Mouse (Mus musculus): ENCODE measurements at regions not wholly inside any gene's neighbourhood (a gene's known extent, or its start where the extent isn't known, plus 50 kb on each side); places are given as distances from the start of the nearest gene placed in this dataset.
"Not testable (repeated sequence)": the region's sequence is repeated elsewhere in the genome, so short reads cannot be mapped to it uniquely, and the experiment has no call there.

- not testable (repeated sequence) for DNase-seq (ENCODE audit: low read depth, low spot score)
Observed at GRCm38 (mm10) chr3:7811301-7811700, 1191.1 kb upstream of the 1700008P02Rik start.

- DNase-seq (ENCODE audit: low read depth, low spot score): not testable (repeated sequence)
Observed at GRCm38 (mm10) chr3:7805121-7805520, 1184.9 kb upstream of the 1700008P02Rik start.

GRCm38 (mm10) chr3:7804209-7804608 lies 1184.0 kb upstream of the 1700008P02Rik start:
- no peak for DNase-seq (ENCODE audit: low read depth, low spot score)

- no peak for DNase-seq (ENCODE audit: low read depth, low spot score)
Observed at GRCm38 (mm10) chr3:7799486-7799885, 1179.2 kb upstream of the 1700008P02Rik start.

GRCm38 (mm10) chr3:7787665-7788064 lies 1167.4 kb upstream of the 1700008P02Rik start:
- DNase-seq (ENCODE audit: low read depth, low spot score): no peak

GRCm38 (mm10) chr3:7785096-7785495 lies 1164.9 kb upstream of the 1700008P02Rik start:
- DNase-seq (ENCODE audit: low read depth, low spot score): no peak

GRCm38 (mm10) chr3:7755445-7755844 lies 1135.2 kb upstream of the 1700008P02Rik start:
- DNase-seq (ENCODE audit: low read depth, low spot score): peak; percentile 13

- DNase-seq (ENCODE audit: low read depth, low spot score): no peak
Observed at GRCm38 (mm10) chr3:7713741-7714140, 1093.5 kb upstream of the 1700008P02Rik start.

- DNase-seq (ENCODE audit: low read depth, low spot score): no peak
Observed at GRCm38 (mm10) chr3:7713130-7713529, 1092.9 kb upstream of the 1700008P02Rik start.

GRCm38 (mm10) chr3:7712466-7712865 lies 1092.2 kb upstream of the 1700008P02Rik start:
- DNase-seq (ENCODE audit: low read depth, low spot score): no peak

- no peak for DNase-seq (ENCODE audit: low read depth, low spot score)
Observed at GRCm38 (mm10) chr3:7708609-7709008, 1088.4 kb upstream of the 1700008P02Rik start.

GRCm38 (mm10) chr3:7683536-7683935 lies 1063.3 kb upstream of the 1700008P02Rik start:
- no peak for DNase-seq (ENCODE audit: low read depth, low spot score)

- DNase-seq (ENCODE audit: low read depth, low spot score): not testable (repeated sequence)
Observed at GRCm38 (mm10) chr3:7682816-7683215, 1062.6 kb upstream of the 1700008P02Rik start.

GRCm38 (mm10) chr3:7682311-7682710 lies 1062.1 kb upstream of the 1700008P02Rik start:
- no peak for DNase-seq (ENCODE audit: low read depth, low spot score)

- no peak for DNase-seq (ENCODE audit: low read depth, low spot score)
Observed at GRCm38 (mm10) chr3:7669956-7670355, 1049.7 kb upstream of the 1700008P02Rik start.

- DNase-seq (ENCODE audit: low read depth, low spot score): not testable (repeated sequence)
Observed at GRCm38 (mm10) chr3:7667851-7668250, 1047.6 kb upstream of the 1700008P02Rik start.

GRCm38 (mm10) chr3:7666391-7667142 lies 1046.3 kb upstream of the 1700008P02Rik start:
- DNase-seq (ENCODE audit: low read depth, low spot score): not testable (repeated sequence)

All from forelimb bud, embryonic 11.5 days (tissue).